Mouse (Mus musculus) CH12.LX (cell line): Measurements from ENCODE around the gene Cep164. TPM values are rescaled to one million over a fixed set of nuclear protein-coding genes. Genes with fewer than 3 reads are reported as not detected.

Source experiments
- DNase-seq: peaks from one replicate; pipeline ENCODE4 v3.0.0-alpha.2; 2013; ENCODE audit errors: extremely low read depth
- H3K27ac ChIP-seq: 2 replicates; pipeline ENCODE4 v1.5.1; 2012; ENCODE audit warnings: low read depth, mild to moderate bottlenecking, control low read depth, moderate library complexity; ENCODE audit not compliant: insufficient read depth
- H3K27me3 ChIP-seq: replicated peaks from 2 replicates; pipeline ENCODE3; 2012; ENCODE audit warnings: inconsistent platforms
- H3K36me3 ChIP-seq, 2 experiments: replicated peaks in 1 of 2; 2 replicates each; pipeline versions ENCODE3 to v1.6.1; 2012; ENCODE audit warnings: inconsistent platforms in 1 of 2, low read length in 1 of 2, mild to moderate bottlenecking in 1 of 2, mixed read lengths in 1 of 2, moderate library complexity in 1 of 2; ENCODE audit not compliant: control insufficient read depth in 1 of 2, insufficient read depth in 1 of 2
- H3K4me1 ChIP-seq, 2 experiments: 2 replicates each; pipeline ENCODE4 v1.6.1; 2012; ENCODE audit warnings: inconsistent platforms in 1 of 2, moderate library complexity in 1 of 2; ENCODE audit not compliant: insufficient read depth in 2 of 2, control insufficient read depth in 1 of 2
- H3K4me2 ChIP-seq: 2 replicates; pipeline ENCODE4 v1.6.1; 2012; ENCODE audit warnings: low read depth, mild to moderate bottlenecking, control low read depth; ENCODE audit not compliant: poor library complexity, insufficient read depth, severe bottlenecking
- H3K4me3 ChIP-seq, 3 experiments: fragments of 150-350 bp in 1 of 3; sonication (generic) in 1 of 3; replicated peaks in 1 of 3; 2 replicates each; pipeline versions ENCODE3 to v1.5.1; 2011 to 2012; ENCODE audit warnings: low read depth in 2 of 3, low read length in 2 of 3, mild to moderate bottlenecking in 2 of 3, moderate library complexity in 2 of 3, control low read depth in 1 of 3, improper control_type of control experiment in 1 of 3, inconsistent platforms in 1 of 3, mixed read lengths in 1 of 3; ENCODE audit not compliant: poor library complexity in 1 of 3
- H3K79me2 ChIP-seq: replicated peaks from 2 replicates; pipeline ENCODE4 v1.6.1; 2012; ENCODE audit warnings: mild to moderate bottlenecking, moderate library complexity; ENCODE audit not compliant: control insufficient read depth, poor library complexity, insufficient read depth, severe bottlenecking; ENCODE audit errors: extremely low read depth
- H3K9ac ChIP-seq: 2 replicates; pipeline ENCODE4 v1.6.1; 2012; ENCODE audit warnings: low read depth, mild to moderate bottlenecking, control low read depth, moderate library complexity; ENCODE audit not compliant: insufficient read depth
- H3K9me3 ChIP-seq: replicated peaks from 2 replicates; pipeline ENCODE3; 2012; ENCODE audit warnings: low read length, inconsistent platforms, mixed read lengths
- BHLHE40 ChIP-seq: IDR thresholded peaks from 2 replicates; pipeline ENCODE4 v1.6.1; 2011; ENCODE audit warnings: mild to moderate bottlenecking, low read depth, low read length, improper control_type of control experiment
- E2F4 ChIP-seq: IDR thresholded peaks from 2 replicates; pipeline ENCODE4 v1.6.1; 2011; ENCODE audit warnings: low read depth, low read length, improper control_type of control experiment; ENCODE audit not compliant: insufficient replicate concordance
- EP300 ChIP-seq: IDR thresholded peaks from 2 replicates; pipeline ENCODE4 v1.6.1; 2011; ENCODE audit warnings: low read length, improper control_type of control experiment
- ETS1 ChIP-seq: conservative IDR thresholded peaks from 2 replicates; pipeline ENCODE4 v1.6.1; 2012; ENCODE audit warnings: low read depth, mild to moderate bottlenecking, inconsistent platforms, low read length, improper control_type of control experiment, moderate library complexity
- GABPA ChIP-seq: IDR thresholded peaks from 2 replicates; pipeline ENCODE4 v1.6.1; 2012; ENCODE audit warnings: low read depth, low read length, improper control_type of control experiment, inconsistent platforms; ENCODE audit not compliant: insufficient replicate concordance
- HCFC1 ChIP-seq: IDR thresholded peaks from 2 replicates; pipeline ENCODE4 v1.6.1; 2012; ENCODE audit warnings: low read depth, mild to moderate bottlenecking, inconsistent platforms, low read length, improper control_type of control experiment
- JUN ChIP-seq: IDR thresholded peaks from 2 replicates; pipeline ENCODE4 v1.6.1; 2011; ENCODE audit warnings: low read depth, mild to moderate bottlenecking, low read length, improper control_type of control experiment, moderate library complexity; ENCODE audit not compliant: insufficient read depth
- JUND ChIP-seq: conservative IDR thresholded peaks from 2 replicates; pipeline ENCODE4 v1.6.1; 2011; ENCODE audit warnings: low read depth, low read length, improper control_type of control experiment
- MAX ChIP-seq: IDR thresholded peaks from 2 replicates; pipeline ENCODE4 v1.6.1; 2011; ENCODE audit warnings: low read length, improper control_type of control experiment
- MAZ ChIP-seq: IDR thresholded peaks from 2 replicates; pipeline ENCODE4 v1.6.1; 2012; ENCODE audit warnings: low read depth, mild to moderate bottlenecking, inconsistent platforms, low read length, improper control_type of control experiment, moderate library complexity
- MEF2A ChIP-seq: IDR thresholded peaks from 2 replicates; pipeline ENCODE4 v1.6.1; 2014; ENCODE audit warnings: low read depth, mild to moderate bottlenecking, inconsistent platforms, low read length, improper control_type of control experiment, borderline replicate concordance
- MXI1 ChIP-seq: IDR thresholded peaks from 2 replicates; pipeline ENCODE4 v1.6.1; 2011; ENCODE audit warnings: mild to moderate bottlenecking, low read depth, low read length, improper control_type of control experiment
- MYC ChIP-seq: IDR thresholded peaks from 2 replicates; pipeline ENCODE4 v1.6.1; 2011; ENCODE audit warnings: low read depth, mild to moderate bottlenecking, improper control_type of control experiment, low read length
- PAX5 ChIP-seq: IDR thresholded peaks from 2 replicates; pipeline ENCODE4 v1.6.1; 2012; ENCODE audit warnings: low read length, inconsistent platforms, mixed read lengths
- POLR2AphosphoS2 ChIP-seq: IDR thresholded peaks from 2 replicates; pipeline ENCODE4 v1.6.1; 2011; ENCODE audit warnings: low read depth, low read length, improper control_type of control experiment
- RAD21 ChIP-seq: IDR thresholded peaks from 2 replicates; pipeline ENCODE4 v1.6.1; 2011; ENCODE audit warnings: low read depth, mild to moderate bottlenecking, low read length, improper control_type of control experiment, moderate library complexity
- RCOR1 ChIP-seq: conservative IDR thresholded peaks from 2 replicates; pipeline ENCODE4 v1.6.1; 2012; ENCODE audit warnings: low read depth, mild to moderate bottlenecking, inconsistent platforms, low read length, improper control_type of control experiment
- SIN3A ChIP-seq: IDR thresholded peaks from 2 replicates; pipeline ENCODE4 v1.6.1; 2012; ENCODE audit warnings: low read length, improper control_type of control experiment, inconsistent platforms
- UBTF ChIP-seq: IDR thresholded peaks from 2 replicates; pipeline ENCODE4 v1.6.1; 2012; ENCODE audit warnings: low read depth, mild to moderate bottlenecking, inconsistent platforms, low read length, improper control_type of control experiment, moderate library complexity
- USF1 ChIP-seq: IDR thresholded peaks from 2 replicates; pipeline ENCODE4 v1.6.1; 2014; ENCODE audit warnings: low read depth, mild to moderate bottlenecking, inconsistent platforms, low read length, improper control_type of control experiment
- ZKSCAN1 ChIP-seq: IDR thresholded peaks from 2 replicates; pipeline ENCODE4 v1.6.1; 2012; ENCODE audit warnings: low read depth, inconsistent platforms, low read length, improper control_type of control experiment, borderline replicate concordance
- ZNF384 ChIP-seq: IDR thresholded peaks from 2 replicates; pipeline ENCODE4 v1.6.1; 2012; ENCODE audit warnings: low read depth, low read length, improper control_type of control experiment, inconsistent platforms
- dilution Hi-C: fragments of 300-500 bp; cut with MboI; formaldehyde crosslinking; loops from 2 replicates; pipeline ENCODE4 v1.14.3; 2020; ENCODE audit warnings: low sequenced_read_pairs; ENCODE audit not compliant: extremely low pct_unique_long_range_greater_than_20kb, extremely low pct_ligation_motif_present
- in situ Hi-C: fragments of 300-500 bp; cut with MboI; formaldehyde crosslinking; loops from 3 replicates; pipeline ENCODE4 v1.14.3; 2019; ENCODE audit warnings: low sequenced_read_pairs, low pct_ligation_motif_present, low pct_unique_long_range_greater_than_20kb, mixed read lengths
- polyA plus RNA-seq: library from polyadenylated mRNA; unstranded; fragments of >175 nt; gene quantifications from 2 replicates; pipeline ENCODE4 v1.2.1, GENCODE M21; 2012; ENCODE audit warnings: low read depth; ENCODE audit not compliant: insufficient read length
- total RNA-seq, 2 experiments: library from RNA; depleted of rRNA; stranded (reverse); fragments of 300-350 nt in 1 of 2; fragments of >200 nt in 1 of 2; gene quantifications; 2 replicates each; pipeline ENCODE4 v1.2.3; 2012 to 2014

Gene Cep164
- total and polyA plus RNA-seq, 3 experiments, result 14.2 to 22.7 (median 21.7) TPM

- H3K9ac ChIP-seq, result no peak overlapping the region
- H3K36me3 ChIP-seq, result peaks cover 8 to 68% of the 10 kb centered on the region in 2 experiments
- peaks cover 3% of the 10 kb centered on the region for H3K9me3 ChIP-seq
- no peak for TF ChIP-seq RAD21
- TF ChIP-seq E2F4, result no peak
- TF ChIP-seq USF1, result no peak
- no peak for TF ChIP-seq JUN
- no peak for TF ChIP-seq GABPA
- TF ChIP-seq BHLHE40, result no peak
- no peak for TF ChIP-seq MAX
- TF ChIP-seq ZKSCAN1, result no peak
- TF ChIP-seq MXI1, result no peak
- TF ChIP-seq PAX5, result no peak
- no peak for TF ChIP-seq MAZ
- no peaks in the 10 kb centered on the region for H3K79me2 ChIP-seq
- no peak overlapping the region for H3K4me3 ChIP-seq
- in situ Hi-C loops, result no loop called here
- H3K4me2 ChIP-seq, result no peak overlapping the region
- H3K27ac ChIP-seq, result no peak overlapping the region
- DNase-seq, result no peak
- dilution Hi-C loops, result no loop called here
- H3K4me1 ChIP-seq, result peaks cover 0 to 23% of the 10 kb centered on the region in 2 experiments; a peak in 2 of 4 replicates
- no peaks in the 10 kb centered on the region for H3K27me3 ChIP-seq
Observed at GRCm38 (mm10) chr9:45815525-45815924, 13.0 kb downstream of the Cep164 start.

GRCm38 (mm10) chr9:45815113-45815512, 13.4 kb downstream of the Cep164 start:
- Histone ChIP-seq H3K9me3 (peaks cover 3% of the 10 kb centered on the region), H3K36me3 (peaks cover 8 to 66% of the 10 kb centered on the region in 2 experiments), H3K4me2 (no peak overlapping the region), H3K4me3 (no peak overlapping the region), H3K4me1 (peaks cover 0 to 25% of the 10 kb centered on the region in 2 experiments; a peak in 2 of 4 replicates), H3K79me2 (no peaks in the 10 kb centered on the region), H3K27me3 (no peaks in the 10 kb centered on the region), H3K9ac (no peak overlapping the region), H3K27ac (no peak overlapping the region)
- TF ChIP-seq EP300 (no peak), ZNF384 (no peak), UBTF (no peak), ZKSCAN1 (no peak), MEF2A (no peak), USF1 (no peak), RAD21 (no peak), JUND (no peak), MYC (no peak), ETS1 (no peak), GABPA (no peak), SIN3A (no peak), HCFC1 (no peak), JUN (no peak), POLR2AphosphoS2 (no peak), RCOR1 (no peak), PAX5 (no peak)
- in situ Hi-C loops, result no loop called here
- dilution Hi-C loops, result no loop called here
- no peak for DNase-seq
